Mouse (Mus musculus) intestine, postnatal 0 days (tissue): ENCODE measurements around the gene Prdx6b. TPM values are rescaled to one million over a fixed set of nuclear protein-coding genes. Genes with fewer than 3 reads are reported as not detected.

Experiments used
- ATAC-seq: fragments of 200-750 bp; cut with Nextera tagmentation; 2 replicates; pipeline ENCODE4 v1.8.0; 2017; ENCODE audit warnings: mild to moderate bottlenecking, moderate TSS enrichment, moderate library complexity
- H3K27ac ChIP-seq: fragments of 300-500 bp; sonication (generic); 2 replicates; pipeline ENCODE4 v1.5.1; 2014; ENCODE audit warnings: mild to moderate bottlenecking, low read depth, low read length, moderate library complexity
- H3K27me3 ChIP-seq: fragments of 300-500 bp; sonication (generic); replicated peaks from 2 replicates; pipeline ENCODE4 v1.6.1; 2014; ENCODE audit warnings: low read length, mixed read lengths; ENCODE audit not compliant: control insufficient read depth, insufficient read depth
- H3K36me3 ChIP-seq: fragments of 300-500 bp; sonication (generic); 2 replicates; pipeline ENCODE4 v1.6.1; 2014; ENCODE audit warnings: mild to moderate bottlenecking, moderate library complexity; ENCODE audit not compliant: control insufficient read depth, insufficient read depth
- H3K4me1 ChIP-seq: fragments of 300-500 bp; sonication (generic); replicated peaks from 2 replicates; pipeline ENCODE4 v1.6.1; 2014; ENCODE audit warnings: antibody characterized with exemption, low read length, mixed read lengths; ENCODE audit not compliant: control insufficient read depth, insufficient read depth
- H3K4me2 ChIP-seq: fragments of 300-500 bp; sonication (generic); replicated peaks from 2 replicates; pipeline ENCODE4 v1.6.1; 2014; ENCODE audit warnings: low read depth, mild to moderate bottlenecking, moderate library complexity
- H3K4me3 ChIP-seq: fragments of 300-500 bp; sonication (generic); 2 replicates; pipeline ENCODE4 v1.5.1; 2014; ENCODE audit warnings: low read depth, low read length
- H3K9ac ChIP-seq: fragments of 300-500 bp; sonication (generic); 2 replicates; pipeline ENCODE4 v1.6.1; 2014; ENCODE audit warnings: mild to moderate bottlenecking, low read depth, low read length
- H3K9me3 ChIP-seq: fragments of 300-500 bp; sonication (generic); 2 replicates; pipeline ENCODE4 v1.6.1; 2016; ENCODE audit warnings: mixed run types; ENCODE audit not compliant: control insufficient read depth
- CTCF ChIP-seq: sonication (generic); IDR thresholded peaks from 2 replicates; pipeline ENCODE4 v1.5.1; 2016; ENCODE audit warnings: low read depth, mild to moderate bottlenecking, control low read depth, antibody characterized with exemption, moderate library complexity
- WGBS: fragments of 180-500 bp; shearing (Covaris S2); extraction: QIAGEN DNeasy Blood & Tissue Kit; methylation state at CpG from one replicate; pipeline ENCODE4 v1.1.7; 2014; 5-methylcytosine and 5-hydroxymethylcytosine counted together
- polyA plus RNA-seq: library from polyadenylated mRNA; unstranded; fragments of >200 nt; fragmentation: Nextera tagmentation; extraction: Ambion mirVana; gene quantifications from 2 replicates; pipeline ENCODE4 v1.2.1, GENCODE M21; 2015

The Prdx6b gene
- polyA plus RNA-seq, 1 experiment from 2014 or later = not detected

- Histone ChIP-seq H3K27me3 (no peaks in the 10 kb centered on the region), H3K9me3 (no peaks in the 10 kb centered on the region), H3K4me3 (peak within 1 kb of the TSS; percentile 96), H3K4me1 (no peaks in the 10 kb centered on the region), H3K36me3 (peaks cover 7% of the 10 kb centered on the region; the same call in 1 of the 2 replicates), H3K4me2 (peak within 1 kb of the TSS; percentile 94), H3K27ac (peak within 1 kb of the TSS; percentile 84), H3K9ac (peak within 1 kb of the TSS; percentile 85)
- peak; percentile 12; the same call in 1 of the 2 replicates for TF ChIP-seq CTCF
- under 1% methylated on average over 72 of the region's 72 CpGs for WGBS
- ATAC-seq = peak; percentile 94
Observed at GRCm38 (mm10) chr2:80315242-80316161, 23.2 kb downstream of the Prdx6b start, which contains the start of gene Dnajc10. Gene Dnajc10, plus strand, starts transcription at chr2:80315466.

GRCm38 (mm10) chr2:80322878-80323277, 30.6 kb downstream of the Prdx6b start:
- no peak overlapping the region for H3K4me2 ChIP-seq
- peaks cover 53% of the 10 kb centered on the region for H3K36me3 ChIP-seq
- no peaks in the 10 kb centered on the region for H3K27me3 ChIP-seq
- H3K9me3 ChIP-seq = no peaks in the 10 kb centered on the region
- no peaks in the 10 kb centered on the region for H3K4me1 ChIP-seq
- H3K9ac ChIP-seq = no peak overlapping the region
- no peak overlapping the region for H3K4me3 ChIP-seq
- no peak for TF ChIP-seq CTCF
- WGBS = 95% methylated on average over 4 of the region's 4 CpGs
- no peak overlapping the region for H3K27ac ChIP-seq
- ATAC-seq = no peak

DNA sequence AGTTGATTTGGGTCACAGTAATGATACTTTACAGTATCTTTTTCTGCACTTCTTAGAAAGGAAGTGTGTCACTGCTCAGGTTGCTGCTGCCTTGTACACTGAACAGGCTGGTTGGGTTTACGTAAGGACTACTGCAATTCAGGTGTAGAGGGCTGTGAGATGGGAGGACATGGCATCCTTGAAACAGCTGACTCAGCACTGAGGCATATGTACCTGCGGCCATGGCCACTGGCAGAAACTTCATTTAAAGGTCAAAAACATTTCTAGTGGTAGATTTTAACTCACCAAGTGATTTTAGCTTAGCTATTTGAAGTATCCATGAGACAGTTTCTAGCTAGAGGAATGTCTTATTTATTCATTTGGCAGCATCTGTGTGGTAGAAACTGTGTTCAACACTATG, 33.5 kb downstream of the Prdx6b start:
- ATAC-seq = no peak
- Histone ChIP-seq H3K9me3 (no peaks in the 10 kb centered on the region), H3K9ac (no peak overlapping the region), H3K4me2 (no peak overlapping the region), H3K4me3 (no peak overlapping the region), H3K27me3 (no peaks in the 10 kb centered on the region), H3K4me1 (no peaks in the 10 kb centered on the region), H3K27ac (no peak overlapping the region), H3K36me3 (peaks cover 57% of the 10 kb centered on the region)
- TF ChIP-seq CTCF = no peak
- 95% methylated on average over 2 of the region's 2 CpGs for WGBS

DNA sequence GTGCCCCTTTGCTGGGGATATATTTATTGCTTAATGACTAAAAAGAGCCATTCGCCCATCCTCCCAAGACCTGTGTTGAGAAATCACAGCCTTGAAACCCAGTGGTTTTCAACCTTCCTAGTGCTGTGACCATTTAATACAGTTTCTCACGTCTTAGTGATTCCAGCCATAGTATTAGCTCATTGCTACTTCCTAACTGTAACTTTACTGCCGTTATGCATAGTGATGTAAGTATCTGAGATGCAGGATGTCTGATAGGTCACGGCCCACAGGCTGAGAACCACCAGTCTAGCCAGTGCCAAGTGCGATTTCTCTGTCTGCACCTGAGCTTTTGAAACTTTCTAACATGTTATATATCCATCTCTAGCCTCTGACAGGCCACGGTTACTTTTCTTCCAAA, 35.0 kb downstream of the Prdx6b start:
- H3K36me3 ChIP-seq = peaks cover 55% of the 10 kb centered on the region
- 89% methylated on average over 6 of the region's 6 CpGs for WGBS
- no peak for TF ChIP-seq CTCF

GRCm38 (mm10) chr2:80328961-80329653, 36.8 kb downstream of the Prdx6b start:
- no peak for TF ChIP-seq CTCF
- 88% methylated on average over 7 of the region's 7 CpGs for WGBS

More for the DNA sequence above, 35.0 kb downstream of the Prdx6b start:
- Histone ChIP-seq H3K27me3 (no peaks in the 10 kb centered on the region), H3K4me3 (no peak overlapping the region), H3K27ac (no peak overlapping the region), H3K4me1 (no peaks in the 10 kb centered on the region), H3K9ac (no peak overlapping the region), H3K4me2 (no peak overlapping the region), H3K9me3 (no peaks in the 10 kb centered on the region)
- no peak for ATAC-seq

DNA sequence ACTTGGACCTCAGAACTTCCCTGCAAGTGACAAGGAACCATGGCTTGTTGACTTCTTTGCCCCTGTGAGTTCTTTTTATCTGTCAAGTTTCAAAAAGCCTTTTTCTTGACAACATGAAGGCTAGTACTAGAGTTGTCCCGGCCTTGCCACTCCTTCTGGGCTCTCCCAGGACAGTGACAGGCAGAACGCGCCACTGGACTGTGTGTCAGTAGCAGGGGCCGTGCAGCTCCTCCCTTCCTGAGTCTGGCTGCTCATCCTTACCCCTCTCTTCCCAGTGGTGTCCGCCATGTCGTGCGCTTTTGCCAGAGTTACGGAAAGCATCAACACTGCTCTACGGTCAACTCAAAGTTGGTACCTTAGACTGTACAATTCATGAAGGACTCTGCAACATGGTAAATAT, 48.3 kb downstream of the Prdx6b start:
- Histone ChIP-seq H3K27me3 (no peaks in the 10 kb centered on the region), H3K4me1 (no peaks in the 10 kb centered on the region), H3K9me3 (no peaks in the 10 kb centered on the region), H3K9ac (no peak overlapping the region), H3K4me3 (no peak overlapping the region), H3K27ac (no peak overlapping the region), H3K36me3 (peaks cover 63% of the 10 kb centered on the region), H3K4me2 (no peak overlapping the region)
- 97% methylated on average over 9 of the region's 9 CpGs for WGBS
- ATAC-seq = no peak
- TF ChIP-seq CTCF = no peak

More at GRCm38 (mm10) chr2:80328961-80329653, 36.8 kb downstream of the Prdx6b start:
- no peak for ATAC-seq
- Histone ChIP-seq H3K9me3 (no peaks in the 10 kb centered on the region), H3K4me1 (no peaks in the 10 kb centered on the region), H3K4me3 (no peak overlapping the region), H3K27me3 (no peaks in the 10 kb centered on the region), H3K27ac (no peak overlapping the region), H3K9ac (no peak overlapping the region), H3K4me2 (no peak overlapping the region), H3K36me3 (peaks cover 60% of the 10 kb centered on the region)

Other genes starting within 250 kb of the Prdx6b start
- gene Pde1a, start 163.0 kb upstream of the Prdx6b start, polyA plus RNA-seq = 14.5 and 15.6 TPM in 2 replicates
- gene Dnajc10, start 23.0 kb downstream of the Prdx6b start, polyA plus RNA-seq = 22.9 and 26.1 TPM in 2 replicates
- gene Frzb, start 155.2 kb downstream of the Prdx6b start, polyA plus RNA-seq = 1.1 and 1.2 TPM in 2 replicates